Mouse (Mus musculus) forebrain, embryonic 11.5 days (tissue): Measurements from ENCODE around the gene Nrxn2. TPM values are rescaled to one million over a fixed set of nuclear protein-coding genes. Genes with fewer than 3 reads are reported as not detected.

ENCODE experiments used
- ATAC-seq: fragments of 200-750 bp; cut with Nextera tagmentation; replicated peaks from 2 replicates; pipeline ENCODE4 v1.8.0; 2017; ENCODE audit warnings: moderate TSS enrichment; ENCODE audit not compliant: low FRiP score
- DNase-seq: peaks from one replicate; pipeline ENCODE4 v3.0.0-alpha.2; 2017; ENCODE audit warnings: low spot score
- H3K27ac ChIP-seq: fragments of 300-500 bp; sonication (generic); 2 replicates; pipeline ENCODE4 v1.5.1; 2014; ENCODE audit warnings: low read depth, low read length
- H3K27me3 ChIP-seq: fragments of 300-500 bp; sonication (generic); 2 replicates; pipeline ENCODE4 v1.6.1; 2014; ENCODE audit warnings: mild to moderate bottlenecking, low read length, mixed read lengths; ENCODE audit not compliant: control insufficient read depth, insufficient read depth
- H3K36me3 ChIP-seq: fragments of 300-500 bp; sonication (generic); 2 replicates; pipeline ENCODE4 v1.6.1; 2014; ENCODE audit warnings: mild to moderate bottlenecking, low read length, moderate library complexity, mixed read lengths; ENCODE audit not compliant: control insufficient read depth, insufficient read depth
- H3K4me1 ChIP-seq: fragments of 300-500 bp; sonication (generic); replicated peaks from 2 replicates; pipeline ENCODE4 v1.6.1; 2014; ENCODE audit warnings: low read length, mixed read lengths; ENCODE audit not compliant: control insufficient read depth, insufficient read depth
- H3K4me2 ChIP-seq: fragments of 300-500 bp; sonication (generic); 2 replicates; pipeline ENCODE4 v1.6.1; 2014; ENCODE audit warnings: low read depth, mild to moderate bottlenecking, low read length, moderate library complexity, mixed read lengths; ENCODE audit not compliant: severe bottlenecking
- H3K4me3 ChIP-seq: fragments of 300-500 bp; sonication (generic); 2 replicates; pipeline ENCODE4 v1.5.1; 2014; ENCODE audit warnings: low read depth, low read length
- H3K9ac ChIP-seq: fragments of 300-500 bp; sonication (generic); 2 replicates; pipeline ENCODE4 v1.6.1; 2014; ENCODE audit warnings: low read length
- H3K9me3 ChIP-seq: fragments of 300-500 bp; sonication (generic); 2 replicates; pipeline ENCODE4 v1.6.1; 2016; ENCODE audit warnings: low read length, mixed read lengths; ENCODE audit not compliant: control insufficient read depth
- WGBS: fragments of 180-500 bp; shearing (Covaris S2); extraction: QIAGEN DNeasy Blood & Tissue Kit; methylation state at CpG from one replicate; pipeline ENCODE4 v1.1.7; 2014; 5-methylcytosine and 5-hydroxymethylcytosine counted together
- polyA plus RNA-seq: library from polyadenylated mRNA; unstranded; fragments of >200 nt; fragmentation: Nextera tagmentation; extraction: Ambion mirVana; gene quantifications from 2 replicates; pipeline ENCODE4 v1.2.1, GENCODE M21; 2014

Nrxn2 gene
- polyA plus RNA-seq, 1 experiment from 2014 or later: 8.1 TPM

- Histone ChIP-seq H3K36me3 (no peaks in the 10 kb centered on the region), H3K9me3 (no peaks in the 10 kb centered on the region), H3K4me1 (peaks cover 3% of the 10 kb centered on the region; the same call in 1 of the 2 replicates), H3K4me2 (no peak overlapping the region), H3K9ac (no peak overlapping the region), H3K27ac (no peak overlapping the region), H3K4me3 (no peak overlapping the region), H3K27me3 (no peaks in the 10 kb centered on the region)
- 46% methylated on average over 6 of the region's 6 CpGs for WGBS
- ATAC-seq (no peak), DNase-seq (no peak)
Observed at GRCm38 (mm10) chr19:6462841-6463240, 44.3 kb downstream of the Nrxn2 start.

GRCm38 (mm10) chr19:6464306-6465071, 46.0 kb downstream of the Nrxn2 start:
- 49% methylated on average over 10 of the region's 10 CpGs for WGBS
- ATAC-seq: no peak

GRCm38 (mm10) chr19:6465090-6465489, 46.6 kb downstream of the Nrxn2 start:
- Histone ChIP-seq H3K9ac (no peak overlapping the region), H3K4me1 (peaks cover 3% of the 10 kb centered on the region; the same call in 1 of the 2 replicates), H3K36me3 (no peaks in the 10 kb centered on the region), H3K9me3 (no peaks in the 10 kb centered on the region), H3K27ac (no peak overlapping the region), H3K27me3 (no peaks in the 10 kb centered on the region), H3K4me2 (no peak overlapping the region), H3K4me3 (no peak overlapping the region)
- DNase-seq (no peak), ATAC-seq (no peak; the same call in 1 of the 2 replicates)
- WGBS: 48% methylated on average over 5 of the region's 5 CpGs

More at GRCm38 (mm10) chr19:6464306-6465071, 46.0 kb downstream of the Nrxn2 start:
- Histone ChIP-seq H3K9ac (no peak overlapping the region), H3K9me3 (no peaks in the 10 kb centered on the region), H3K4me2 (no peak overlapping the region), H3K27me3 (no peaks in the 10 kb centered on the region), H3K4me1 (peaks cover 3% of the 10 kb centered on the region; the same call in 1 of the 2 replicates), H3K4me3 (no peak overlapping the region), H3K36me3 (no peaks in the 10 kb centered on the region), H3K27ac (no peak overlapping the region; the same call in 1 of the 2 replicates)
- DNase-seq: no peak

GRCm38 (mm10) chr19:6466945-6467344, 48.4 kb downstream of the Nrxn2 start:
- Histone ChIP-seq H3K36me3 (no peaks in the 10 kb centered on the region), H3K4me1 (peaks cover 3% of the 10 kb centered on the region; the same call in 1 of the 2 replicates), H3K4me2 (no peak overlapping the region), H3K27me3 (no peaks in the 10 kb centered on the region), H3K4me3 (no peak overlapping the region), H3K9ac (no peak overlapping the region), H3K27ac (no peak overlapping the region), H3K9me3 (no peaks in the 10 kb centered on the region)
- no peak for ATAC-seq
- WGBS: 85% methylated on average over 3 of the region's 3 CpGs
- no peak for DNase-seq

GRCm38 (mm10) chr19:6467374-6467979, 48.9 kb downstream of the Nrxn2 start:
- Histone ChIP-seq H3K4me3 (no peak overlapping the region), H3K36me3 (no peaks in the 10 kb centered on the region), H3K9ac (no peak overlapping the region), H3K27me3 (no peaks in the 10 kb centered on the region), H3K4me1 (peaks cover 3% of the 10 kb centered on the region; the same call in 1 of the 2 replicates), H3K27ac (no peak overlapping the region), H3K9me3 (no peaks in the 10 kb centered on the region), H3K4me2 (no peak overlapping the region)
- DNase-seq: no peak
- ATAC-seq: no peak
- WGBS: 90% methylated on average over 15 of the region's 15 CpGs

GRCm38 (mm10) chr19:6471630-6472029, 53.1 kb downstream of the Nrxn2 start:
- no peak for DNase-seq
- no peak for ATAC-seq
- H3K4me2 ChIP-seq: no peak overlapping the region
- H3K36me3 ChIP-seq: no peaks in the 10 kb centered on the region
- no peak overlapping the region for H3K4me3 ChIP-seq
- H3K9me3 ChIP-seq: no peaks in the 10 kb centered on the region
- no peak overlapping the region for H3K9ac ChIP-seq
- H3K4me1 ChIP-seq: 0 out of 2 replicates have a peak, but pooled peaks cover 2% of the 10 kb centered on the region
- 87% methylated on average over 4 of the region's 5 CpGs for WGBS
- no peak overlapping the region for H3K27ac ChIP-seq
- H3K27me3 ChIP-seq: no peaks in the 10 kb centered on the region

GRCm38 (mm10) chr19:6472821-6473220, 54.3 kb downstream of the Nrxn2 start:
- no peaks in the 10 kb centered on the region for H3K9me3 ChIP-seq
- 92% methylated on average over 9 of the region's 9 CpGs for WGBS
- ATAC-seq: no peak
- H3K4me1 ChIP-seq: no peaks in the 10 kb centered on the region
- no peak overlapping the region for H3K4me3 ChIP-seq
- H3K9ac ChIP-seq: no peak overlapping the region
- H3K4me2 ChIP-seq: no peak overlapping the region
- H3K27ac ChIP-seq: no peak overlapping the region
- H3K27me3 ChIP-seq: no peaks in the 10 kb centered on the region
- no peaks in the 10 kb centered on the region for H3K36me3 ChIP-seq
- DNase-seq: no peak

GRCm38 (mm10) chr19:6474706-6475105, 56.2 kb downstream of the Nrxn2 start:
- ATAC-seq (no peak), DNase-seq (peak; percentile 47)
- H3K4me2 ChIP-seq: no peak overlapping the region
- H3K27me3 ChIP-seq: no peaks in the 10 kb centered on the region
- H3K27ac ChIP-seq: no peak overlapping the region
- no peak overlapping the region for H3K9ac ChIP-seq
- H3K36me3 ChIP-seq: no peaks in the 10 kb centered on the region
- H3K4me3 ChIP-seq: no peak overlapping the region
- H3K9me3 ChIP-seq: no peaks in the 10 kb centered on the region
- no peaks in the 10 kb centered on the region for H3K4me1 ChIP-seq
- 44% methylated on average over 15 of the region's 15 CpGs for WGBS
